Mouse (Mus musculus) stomach, embryonic 15.5 days (tissue): ENCODE results near the gene Spa17. TPM values are rescaled to one million over a fixed set of nuclear protein-coding genes. Genes with fewer than 3 reads are reported as not detected.

Experiments used
- ATAC-seq: fragments of 200-750 bp; cut with Nextera tagmentation; 2 replicates; pipeline ENCODE4 v1.8.0; 2017; ENCODE audit warnings: low read depth, moderate number of reproducible peaks, moderate TSS enrichment; ENCODE audit not compliant: insufficient read depth, low FRiP score
- H3K27ac ChIP-seq: fragments of 300-500 bp; sonication (generic); 2 replicates; pipeline ENCODE4 v1.5.1; 2015; ENCODE audit warnings: mild to moderate bottlenecking, inconsistent platforms
- H3K27me3 ChIP-seq: fragments of 300-500 bp; sonication (generic); replicated peaks from 2 replicates; pipeline ENCODE4 v1.6.1; 2015; ENCODE audit warnings: inconsistent platforms
- H3K36me3 ChIP-seq: fragments of 300-500 bp; sonication (generic); 2 replicates; pipeline ENCODE4 v1.6.1; 2015; ENCODE audit warnings: inconsistent platforms
- H3K4me1 ChIP-seq: fragments of 300-500 bp; sonication (generic); 2 replicates; pipeline ENCODE4 v1.6.1; 2015; ENCODE audit warnings: inconsistent platforms
- H3K4me2 ChIP-seq: fragments of 300-500 bp; sonication (generic); 2 replicates; pipeline ENCODE4 v1.6.1; 2015; ENCODE audit warnings: mild to moderate bottlenecking, inconsistent platforms
- H3K4me3 ChIP-seq: fragments of 300-500 bp; sonication (generic); replicated peaks from 2 replicates; pipeline ENCODE4 v1.5.1; 2015; ENCODE audit warnings: inconsistent platforms
- H3K9ac ChIP-seq: fragments of 300-500 bp; sonication (generic); 2 replicates; pipeline ENCODE4 v1.6.1; 2015; ENCODE audit warnings: inconsistent platforms
- H3K9me3 ChIP-seq: fragments of 300-500 bp; sonication (generic); 2 replicates; pipeline ENCODE4 v1.6.1; 2016; ENCODE audit warnings: inconsistent platforms
- WGBS: fragments of 180-500 bp; shearing (Covaris S2); methylation state at CpG from one replicate; pipeline ENCODE4 v1.1.7; 2015; 5-methylcytosine and 5-hydroxymethylcytosine counted together
- polyA plus RNA-seq: library from polyadenylated mRNA; unstranded; fragments of >200 nt; fragmentation: Nextera tagmentation; extraction: Ambion mirVana; gene quantifications from 2 replicates; pipeline ENCODE4 v1.2.1, GENCODE M21; 2015

The Spa17 gene
- polyA plus RNA-seq, 1 experiment from 2014 or later = 4.1 TPM

DNA sequence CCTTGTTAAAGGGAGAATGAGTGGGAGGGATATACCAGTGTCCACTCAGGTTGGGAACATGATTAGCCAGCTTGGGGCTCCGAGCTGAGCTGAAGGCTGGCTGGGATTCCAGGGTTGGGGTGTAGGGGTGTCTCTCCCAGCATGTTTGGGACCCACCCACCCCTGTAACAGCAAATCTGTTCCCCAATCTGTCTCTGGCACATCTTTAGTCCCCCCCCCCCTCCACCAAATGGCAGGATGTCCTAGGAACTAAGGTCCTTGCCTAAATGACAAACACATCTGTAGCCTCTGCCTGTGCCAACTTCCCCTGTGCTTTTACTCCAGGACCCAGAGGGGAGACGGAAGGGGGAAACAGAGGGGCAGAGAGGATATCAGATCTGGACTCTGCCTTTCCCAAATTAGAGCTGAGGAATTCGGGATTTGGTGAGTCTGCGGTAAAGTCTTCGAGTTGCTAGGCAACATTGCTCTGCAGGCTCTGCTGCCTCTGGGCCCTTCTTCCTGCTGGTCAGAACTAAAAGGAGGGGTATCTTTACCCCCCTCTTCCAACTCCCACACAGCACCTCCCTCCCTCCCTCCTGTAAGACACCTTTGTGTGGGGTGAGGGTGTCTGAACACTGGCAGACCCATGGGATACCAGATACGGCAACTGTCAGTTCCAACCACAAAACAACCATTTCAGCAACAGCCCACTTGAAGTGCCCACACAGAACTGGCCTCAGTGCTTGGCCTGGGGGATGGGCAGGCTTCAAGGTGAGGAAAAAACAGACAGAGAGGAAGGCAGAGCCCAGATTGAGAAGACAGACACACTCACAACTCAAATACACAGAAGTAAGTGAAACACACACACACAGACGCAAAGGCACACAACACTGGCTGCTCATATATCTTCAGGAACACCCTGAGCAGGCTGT, 58.4 kb downstream of the Spa17 start, which contains the start of gene Siae:
Gene Siae, plus strand, starts transcription at position 861 of the 911 bp plus-strand sequence.
- Histone ChIP-seq H3K27ac (no peak within 1 kb of the TSS), H3K4me1 (peaks cover 9% of the 10 kb centered on the region), H3K4me3 (no peak within 1 kb of the TSS), H3K9me3 (no peaks in the 10 kb centered on the region), H3K4me2 (no peak within 1 kb of the TSS), H3K27me3 (peaks cover 24% of the 10 kb centered on the region), H3K9ac (no peak within 1 kb of the TSS), H3K36me3 (no peaks in the 10 kb centered on the region)
- 31% methylated on average over 7 of the region's 7 CpGs for WGBS
- ATAC-seq = no peak

DNA sequence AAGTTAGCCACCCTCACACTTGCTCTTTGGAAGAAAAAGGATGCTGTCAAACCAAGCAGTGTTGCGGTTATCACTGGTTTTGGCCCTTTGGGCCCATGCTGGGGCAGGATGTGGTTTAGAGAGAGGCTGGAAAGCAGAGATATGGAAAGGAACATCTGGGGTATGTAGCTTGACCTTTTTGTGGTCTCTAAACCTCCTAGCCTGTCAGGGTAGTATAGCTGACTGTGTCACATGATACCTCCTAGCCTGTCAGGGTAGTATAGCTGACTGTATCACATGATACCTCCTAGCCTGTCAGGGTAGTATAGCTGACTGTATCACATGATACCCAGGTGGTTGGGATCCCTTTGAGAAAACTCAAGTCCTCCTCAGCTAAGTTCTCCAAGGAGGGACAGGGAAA, 59.2 kb downstream of the Spa17 start:
- no peak for ATAC-seq
- Histone ChIP-seq H3K27me3 (peaks cover 26% of the 10 kb centered on the region), H3K9me3 (no peaks in the 10 kb centered on the region), H3K4me2 (no peak overlapping the region), H3K9ac (no peak overlapping the region), H3K27ac (no peak overlapping the region), H3K36me3 (no peaks in the 10 kb centered on the region), H3K4me1 (peaks cover 9% of the 10 kb centered on the region), H3K4me3 (no peak overlapping the region)
- 80% methylated on average over 1 of the region's 1 CpGs for WGBS

Other genes starting within 250 kb of the Spa17 start
- 0.06 and 0.14 TPM in 2 replicates for gene Hepacam, start 246.4 kb downstream of the Spa17 start, polyA plus RNA-seq
- gene Robo4, start 211.8 kb downstream of the Spa17 start, polyA plus RNA-seq = 9.9 and 11.3 TPM in 2 replicates
- 0.08 and 0.15 TPM in 2 replicates for gene Robo3, start 180.5 kb downstream of the Spa17 start, polyA plus RNA-seq
- 24.8 and 25.0 TPM in 2 replicates for gene Msantd2, start 124.4 kb downstream of the Spa17 start, polyA plus RNA-seq
- 55.3 and 56.1 TPM in 2 replicates for gene Esam, start 85.6 kb downstream of the Spa17 start, polyA plus RNA-seq
- gene Vsig2, start 74.5 kb downstream of the Spa17 start, polyA plus RNA-seq = 47.6 and 57.6 TPM in 2 replicates
- 6.6 and 6.9 TPM in 2 replicates for gene Nrgn, start 60.8 kb downstream of the Spa17 start, polyA plus RNA-seq
- gene Siae, start 58.0 kb downstream of the Spa17 start, polyA plus RNA-seq = 11.1 and 12.5 TPM in 2 replicates
- gene Tbrg1, start 43.6 kb upstream of the Spa17 start, polyA plus RNA-seq = 139 and 152 TPM in 2 replicates
- not detected in 2 replicates for gene Panx3, start 55.5 kb upstream of the Spa17 start, polyA plus RNA-seq
- not detected in 2 replicates for gene Olfr160, start 102.5 kb upstream of the Spa17 start, polyA plus RNA-seq
- not detected in 2 replicates for gene Olfr874, start 131.4 kb upstream of the Spa17 start, polyA plus RNA-seq
- gene Olfr875, start 158.1 kb upstream of the Spa17 start, polyA plus RNA-seq = not detected in 2 replicates
- not detected in 2 replicates for gene Olfr876, start 189.3 kb upstream of the Spa17 start, polyA plus RNA-seq
- not detected in 2 replicates for gene Olfr877, start 240.5 kb upstream of the Spa17 start, polyA plus RNA-seq